ENCODE assay signal across 13 mouse cellular contexts in the genomic region with DNA sequence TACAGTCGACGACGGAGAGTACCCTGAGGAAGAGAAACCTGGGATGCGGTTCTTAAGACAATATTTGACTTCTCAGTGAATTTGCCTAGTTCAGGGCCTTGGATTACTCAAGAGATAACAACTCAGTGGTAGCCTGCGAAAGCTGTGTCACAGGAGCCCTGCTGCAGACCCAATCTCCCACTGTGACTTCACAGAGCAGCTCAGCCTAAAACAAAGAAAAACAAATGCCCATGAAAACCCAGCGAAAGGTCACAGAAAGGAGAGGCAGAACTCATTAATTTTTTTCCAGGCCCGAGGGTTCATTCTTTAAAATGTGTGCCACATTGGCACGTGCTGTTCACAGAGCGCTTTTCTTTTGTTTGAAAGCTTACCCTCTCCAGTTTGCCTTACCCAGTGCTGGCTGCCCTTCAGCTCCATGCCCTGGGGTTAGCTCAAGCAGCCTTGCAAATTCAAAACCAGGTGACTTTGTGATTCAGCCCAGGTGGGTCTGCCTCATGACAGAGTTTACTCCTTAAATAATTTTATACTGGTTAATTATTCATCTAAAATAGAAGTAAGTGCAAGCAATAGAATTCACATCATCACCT.
DNase-seq lines count a peak whose midpoint lies in the region; ATAC-seq and TF ChIP-seq lines count a peak whose summit lies in the region.
"Had no signal": no experiment of that assay in that cellular context is flagged by ENCODE, and none has a peak within 500 bp of the region (broad histone marks: within the 10 kb centered on the region; RNA-seq: fewer than 3 reads in every experiment).

No protein-coding gene starts in this region.

- ATAC-seq in limb, embryonic 14.5 days (ENCODE audit: low FRiP score, low read depth), result no peak
- no peak for ATAC-seq in heart, embryonic 12.5 days (ENCODE audit: insufficient number of reproducible peaks, low FRiP score)
- ATAC-seq: intestine, embryonic 15.5 days had no signal

- WGBS in limb, embryonic 14.5 days, result 50% methylated on average over 9 of the region's 9 CpGs
- 43% methylated on average over 9 of the region's 9 CpGs for WGBS in heart, embryonic 12.5 days

- no peaks in the 10 kb centered on the region for H3K27me3 ChIP-seq in limb, embryonic 14.5 days (ENCODE audit: control insufficient read depth, insufficient read depth, low read length)
- no peaks in the 10 kb centered on the region for H3K27me3 ChIP-seq in heart, embryonic 12.5 days (replicated peaks)
- H3K27me3 ChIP-seq: intestine, embryonic 15.5 days had no signal

- H3K9me3 ChIP-seq in limb, embryonic 14.5 days (ENCODE audit: control insufficient read depth, low read length), result no peaks in the 10 kb centered on the region
- no peaks in the 10 kb centered on the region for H3K9me3 ChIP-seq in heart, embryonic 12.5 days (replicated peaks)
- H3K9me3 ChIP-seq: heart, embryonic 10.5 days; intestine, embryonic 15.5 days had no signal

- no peak overlapping the region for H3K9ac ChIP-seq in limb, embryonic 14.5 days (ENCODE audit: low read depth, low read length, severe bottlenecking)
- H3K9ac ChIP-seq in heart, embryonic 12.5 days, result no peak overlapping the region
- H3K9ac ChIP-seq: intestine, embryonic 15.5 days had no signal

- no peak overlapping the region for H3K4me3 ChIP-seq in limb, embryonic 14.5 days (replicated peaks; ENCODE audit: low read length)
- H3K4me3 ChIP-seq in heart, embryonic 12.5 days, result no peak overlapping the region
- H3K4me3 ChIP-seq: heart, embryonic 10.5 days; intestine, embryonic 15.5 days had no signal

- no peak for TF ChIP-seq POLR2A in limb, embryonic 14.5 days (IDR thresholded peaks at IDR 0.05; ENCODE audit: borderline replicate concordance, extremely low read depth, insufficient read depth, insufficient read length)

- intact Hi-C loops in left cerebral cortex, postnatal 36 days (cut with DNase I), result no loop called here

- H3K4me1 ChIP-seq in limb, embryonic 14.5 days (ENCODE audit: control insufficient read depth, insufficient read depth, low read length), result peaks cover 3% of the 10 kb centered on the region; the same call in 1 of the 2 replicates
- no peaks in the 10 kb centered on the region for H3K4me1 ChIP-seq in heart, embryonic 12.5 days (replicated peaks)
- H3K4me1 ChIP-seq: heart, embryonic 10.5 days; intestine, embryonic 15.5 days had no signal

- no peak overlapping the region for H3K27ac ChIP-seq in limb, embryonic 14.5 days (replicated peaks; ENCODE audit: low read depth, low read length)
- H3K27ac ChIP-seq in heart, embryonic 12.5 days (ENCODE audit: poor library complexity, severe bottlenecking), result no peak overlapping the region
- H3K27ac ChIP-seq: heart, embryonic 10.5 days; intestine, embryonic 15.5 days had no signal

- peak; percentile 5 for DNase-seq in cerebellum, adult 9-10 months
- no peak for DNase-seq in cerebellum, adult 11 months
- peak; percentile 22 for DNase-seq in embryo, embryonic 11 days
- DNase-seq in kidney, adult 11 months, result peak; percentile 84
- peak; percentile 22 for DNase-seq in limb, embryonic 14.5 days (ENCODE audit: low spot score)
- no peak for DNase-seq in urinary bladder, postnatal 14 days (ENCODE audit: low spot score)
- DNase-seq in left cerebral cortex, postnatal 36 days (ENCODE audit: low spot score in 2 of 2), result no peak
- DNase-seq: cerebellum, postnatal 25 days; lung, postnatal 10 days had no signal

- H3K36me3 ChIP-seq in limb, embryonic 14.5 days (ENCODE audit: control insufficient read depth, insufficient read depth, low read length), result no peaks in the 10 kb centered on the region
- no peaks in the 10 kb centered on the region for H3K36me3 ChIP-seq in heart, embryonic 12.5 days
- H3K36me3 ChIP-seq: G1E; heart, embryonic 10.5 days; intestine, embryonic 15.5 days had no signal

- H3K4me2 ChIP-seq in limb, embryonic 14.5 days (replicated peaks; ENCODE audit: low read depth, low read length, severe bottlenecking), result no peak overlapping the region
- H3K4me2 ChIP-seq in heart, embryonic 12.5 days, result no peak overlapping the region
- H3K4me2 ChIP-seq: intestine, embryonic 15.5 days had no signal

Comparison
In these comparisons a context has a peak if more than half of its experiments do, and no peak if none do; other contexts are left out.
1. DNase-seq: peak in cerebellum, adult 9-10 months (single experiment), embryo, embryonic 11 days (single experiment), kidney, adult 11 months (single experiment) and limb, embryonic 14.5 days (single experiment); none in cerebellum, adult 11 months (single experiment), urinary bladder, postnatal 14 days (single experiment) and left cerebral cortex, postnatal 36 days (0 of 2).